Comparison of ENCODE assay signal across 18 mouse cellular contexts in genomic region chr15:85294632-85295031, GRCm38 (mm10). TPM values are rescaled to one million over a fixed set of nuclear protein-coding genes. Genes with fewer than 3 reads are reported as not detected.
DNase-seq lines count a peak whose midpoint lies in the region; ATAC-seq and TF ChIP-seq lines count a peak whose summit lies in the region.
"Had no signal": no experiment of that assay in that cellular context is flagged by ENCODE, and none has a peak within 500 bp of the region (broad histone marks: within the 10 kb centered on the region; RNA-seq: fewer than 3 reads in every experiment).

No protein-coding gene starts in this region.

- no peaks in the 10 kb centered on the region for H3K9me3 ChIP-seq in intestine, postnatal 0 days (ENCODE audit: control insufficient read depth)
- H3K9me3 ChIP-seq in intestine, embryonic 16.5 days (ENCODE audit: control insufficient read depth, low read length): no peaks in the 10 kb centered on the region
- no peaks in the 10 kb centered on the region for H3K9me3 ChIP-seq in lung, embryonic 14.5 days (ENCODE audit: low read depth, low read length)
- H3K9me3 ChIP-seq in E14TG2a.4 (ENCODE audit: low read length): no peaks in the 10 kb centered on the region
- H3K9me3 ChIP-seq: lung, embryonic 15.5 days had no signal

- 82% methylated on average over 3 of the region's 3 CpGs for WGBS in intestine, postnatal 0 days
- WGBS in intestine, embryonic 16.5 days: 85% methylated on average over 3 of the region's 3 CpGs
- 81% methylated on average over 3 of the region's 3 CpGs for WGBS in lung, embryonic 14.5 days

- H3K36me3 ChIP-seq in intestine, postnatal 0 days (ENCODE audit: control insufficient read depth, insufficient read depth): no peaks in the 10 kb centered on the region
- no peaks in the 10 kb centered on the region for H3K36me3 ChIP-seq in intestine, embryonic 16.5 days (ENCODE audit: control insufficient read depth, insufficient read depth, low read length)
- H3K36me3 ChIP-seq in lung, embryonic 14.5 days (ENCODE audit: insufficient read depth): no peaks in the 10 kb centered on the region
- no peaks in the 10 kb centered on the region for H3K36me3 ChIP-seq in E14TG2a.4 (ENCODE audit: insufficient read depth, low read length)
- H3K36me3 ChIP-seq: lung, embryonic 15.5 days had no signal

- no peak for ATAC-seq in intestine, postnatal 0 days
- ATAC-seq in intestine, embryonic 16.5 days: no peak
- no peak for ATAC-seq in lung, embryonic 14.5 days (ENCODE audit: insufficient read depth)
- ATAC-seq: forebrain, embryonic 16.5 days had no signal

- peak; percentile 54 for TF ChIP-seq CTCF in intestine, postnatal 0 days (IDR thresholded peaks at IDR 0.05; ENCODE audit: low read depth)
- TF ChIP-seq CTCF in lung, embryonic 14.5 days (IDR thresholded peaks at IDR 0.05; ENCODE audit: low read depth): peak; percentile 52
- TF ChIP-seq CTCF in E14TG2a.4 (conservative IDR thresholded peaks at IDR 0.05; ENCODE audit: low read length): peak; percentile 64
- TF ChIP-seq CTCF in bone marrow macrophage, adult 2 months (IDR thresholded peaks at IDR 0.05; ENCODE audit: low read depth, low read length): 0 out of 2 replicates have a peak, but pooled peaks have one; percentile 10

- H3K4me3 ChIP-seq in intestine, postnatal 0 days (ENCODE audit: low read depth, low read length): no peak overlapping the region
- no peak overlapping the region for H3K4me3 ChIP-seq in intestine, embryonic 16.5 days (ENCODE audit: low read length)
- no peak overlapping the region for H3K4me3 ChIP-seq in lung, embryonic 14.5 days (ENCODE audit: low read depth, low read length)
- no peak overlapping the region for H3K4me3 ChIP-seq in E14TG2a.4 (replicated peaks; ENCODE audit: low read length)
- H3K4me3 ChIP-seq in bone marrow macrophage, adult 2 months (ENCODE audit: insufficient read depth, low read length): no peak overlapping the region
- H3K4me3 ChIP-seq: lung, embryonic 15.5 days had no signal

- H3K27ac ChIP-seq in intestine, postnatal 0 days (ENCODE audit: low read depth, low read length): no peak overlapping the region
- H3K27ac ChIP-seq in intestine, embryonic 16.5 days (ENCODE audit: low read length): no peak overlapping the region
- no peak overlapping the region for H3K27ac ChIP-seq in lung, embryonic 14.5 days (ENCODE audit: low read depth)
- no peak overlapping the region for H3K27ac ChIP-seq in bone marrow macrophage, adult 2 months (ENCODE audit: insufficient read depth, low read depth, low read length)
- H3K27ac ChIP-seq: lung, embryonic 15.5 days had no signal

- H3K4me2 ChIP-seq in intestine, postnatal 0 days (replicated peaks; ENCODE audit: low read depth): no peak overlapping the region
- no peak overlapping the region for H3K4me2 ChIP-seq in intestine, embryonic 16.5 days (ENCODE audit: low read depth, low read length)
- H3K4me2 ChIP-seq in lung, embryonic 14.5 days: no peak overlapping the region
- H3K4me2 ChIP-seq: heart, embryonic 11.5 days; lung, embryonic 15.5 days had no signal

- TF ChIP-seq POLR2A in bone marrow macrophage, adult 2 months (IDR thresholded peaks at IDR 0.05; ENCODE audit: borderline replicate concordance, low read depth, low read length): no peak

- H3K9ac ChIP-seq in intestine, postnatal 0 days (ENCODE audit: low read depth, low read length): no peak overlapping the region
- H3K9ac ChIP-seq in intestine, embryonic 16.5 days (ENCODE audit: low read depth, low read length): no peak overlapping the region
- H3K9ac ChIP-seq in lung, embryonic 14.5 days: no peak overlapping the region
- H3K9ac ChIP-seq: lung, embryonic 15.5 days had no signal

- H3K4me1 ChIP-seq in intestine, postnatal 0 days (replicated peaks; ENCODE audit: control insufficient read depth, insufficient read depth, low read length): no peaks in the 10 kb centered on the region; the same call in 1 of the 2 replicates
- peaks cover 8% of the 10 kb centered on the region; the same call in 1 of the 2 replicates for H3K4me1 ChIP-seq in intestine, embryonic 16.5 days (ENCODE audit: control insufficient read depth, insufficient read depth, low read length)
- H3K4me1 ChIP-seq in lung, embryonic 14.5 days (ENCODE audit: insufficient read depth): peaks cover 6% of the 10 kb centered on the region; the same call in 1 of the 2 replicates
- H3K4me1 ChIP-seq in E14TG2a.4 (replicated peaks; ENCODE audit: low read depth, low read length): peaks cover 17% of the 10 kb centered on the region
- H3K4me1 ChIP-seq in bone marrow macrophage, adult 2 months (ENCODE audit: control insufficient read depth, insufficient read depth, low read length): no peaks in the 10 kb centered on the region

- no peaks in the 10 kb centered on the region for H3K27me3 ChIP-seq in intestine, postnatal 0 days (replicated peaks; ENCODE audit: control insufficient read depth, insufficient read depth, low read length)
- H3K27me3 ChIP-seq in intestine, embryonic 16.5 days (replicated peaks; ENCODE audit: control insufficient read depth, insufficient read depth, low read length): no peaks in the 10 kb centered on the region
- no peaks in the 10 kb centered on the region for H3K27me3 ChIP-seq in lung, embryonic 14.5 days (ENCODE audit: insufficient read depth, low read length)
- peaks cover 13% of the 10 kb centered on the region for H3K27me3 ChIP-seq in E14TG2a.4 (ENCODE audit: insufficient read depth, low read length)
- H3K27me3 ChIP-seq: lung, embryonic 15.5 days had no signal

- no peak for DNase-seq in lung, embryonic 14.5 days
- no peak for DNase-seq in lung, postnatal 25 days (ENCODE audit: low spot score)
- DNase-seq in adrenal gland, adult 8-10 months: no peak
- DNase-seq in urinary bladder, postnatal 10 days (ENCODE audit: low spot score): no peak
- DNase-seq: adrenal gland, postnatal 25 days; cerebellum, postnatal 25 days; gastrocnemius, postnatal 10 days; heart, postnatal 4 days; kidney, adult 18-20 months; left cerebral cortex, postnatal 4 days; thymus, postnatal 14 days had no signal

RNA-seq across cellular contexts. Expression of gene Atxn10, which starts 41.4 kb away (rescaled TPM):
- 106 and 111 TPM in 2 replicates for polyA plus RNA-seq in intestine, postnatal 0 days (2015; fragmentation: Nextera tagmentation; extraction: Ambion mirVana)
- 179 and 194 TPM in 2 replicates for polyA plus RNA-seq in intestine, embryonic 16.5 days (2015; fragmentation: Nextera tagmentation; extraction: Ambion mirVana)
- 345 and 360 TPM in 2 replicates for polyA plus RNA-seq in lung, embryonic 14.5 days (2014; fragmentation: Nextera tagmentation; extraction: Ambion mirVana)
- 62.0 and 70.2 TPM in 2 replicates for polyA plus RNA-seq in bone marrow macrophage, adult 2 months (2012; ENCODE audit: insufficient read depth, insufficient read length, missing spikeins)
- 100 to 1,000 TPM; 131 to 142 (median 137) TPM for total RNA-seq in adrenal gland, adult 8-10 months (2022)

Comparison
In these comparisons a context has a peak if more than half of its experiments do, and no peak if none do; other contexts are left out.
1. CTCF ChIP-seq: peak in every context shown above with its lines; median percentile 64 in E14TG2a.4; 54 in intestine, postnatal 0 days; 52 in lung, embryonic 14.5 days; 10 in bone marrow macrophage, adult 2 months.